Mouse (Mus musculus): ENCODE measurements around the gene Scgb1b10. TPM values are rescaled to one million over a fixed set of nuclear protein-coding genes. Genes with fewer than 3 reads are reported as not detected.
"Not testable (repeated sequence)": the region's sequence is repeated elsewhere in the genome, so short reads cannot be mapped to it uniquely, and the experiment has no call there.

Scgb1b10 gene
- not detected in 2 replicates for polyA plus RNA-seq (2012; rRNA removed)

- H3K4me3 ChIP-seq (replicated peaks; ENCODE audit: insufficient read depth, low read depth, low read length); DNase-seq; H3K4me1 ChIP-seq (ENCODE audit: control insufficient read depth, insufficient read depth, low read length); H3K27ac ChIP-seq (ENCODE audit: insufficient read depth, low read length); H3K27me3 ChIP-seq (ENCODE audit: control insufficient read depth, insufficient read depth, low read length): not testable (repeated sequence)
These were observed at the start of gene Scgb1b10 for GRCm38 (mm10) chr7:32100553-32100952. Scgb1b10 (plus strand) TSS chr7:32100853.

Other genes starting within 250 kb of the Scgb1b10 start
- not detected in 2 replicates for gene Scgb2b11, start 110.3 kb downstream of the Scgb1b10 start, polyA plus RNA-seq (2012; rRNA removed)
- not detected in 2 replicates for gene Scgb1b11, start 122.0 kb downstream of the Scgb1b10 start, polyA plus RNA-seq (2012; rRNA removed)
- not detected in 2 replicates for gene Scgb2b12, start 226.4 kb downstream of the Scgb1b10 start, polyA plus RNA-seq (2012; rRNA removed)
- gene Scgb1b12, start 233.3 kb downstream of the Scgb1b10 start, polyA plus RNA-seq (2012; rRNA removed), result not detected in 2 replicates

All from cerebellum, adult 2 months (tissue).